Mouse (Mus musculus): ENCODE data around the gene Eif2ak1.

- TF ChIP-seq CTCF (IDR thresholded peaks at IDR 0.05; ENCODE audit: low read depth, low read length) (no peak), POLR2AphosphoS5 (IDR thresholded peaks at IDR 0.05; ENCODE audit: insufficient replicate concordance, low read depth, low read length) (no peak), GATA1 (IDR thresholded peaks at IDR 0.05; ENCODE audit: borderline replicate concordance, low read length) (no peak)
Observed at GRCm38 (mm10) chr5:143874571-143874970, 57.0 kb downstream of the Eif2ak1 start.

All from G1E (cell line).